Mouse (Mus musculus) hindbrain, embryonic 15.5 days (tissue): ENCODE data around the gene Wwp2. TPM values are rescaled to one million over a fixed set of nuclear protein-coding genes. Genes with fewer than 3 reads are reported as not detected.

Experiments used
- ATAC-seq: fragments of 200-750 bp; cut with Nextera tagmentation; 2 replicates; pipeline ENCODE4 v1.8.0; 2017; ENCODE audit warnings: low read depth, moderate number of reproducible peaks, moderate TSS enrichment; ENCODE audit not compliant: low FRiP score
- H3K27ac ChIP-seq: fragments of 300-500 bp; sonication (generic); replicated peaks from 2 replicates; pipeline ENCODE4 v1.5.1; 2015; ENCODE audit warnings: mild to moderate bottlenecking, inconsistent platforms
- H3K27me3 ChIP-seq: fragments of 300-500 bp; sonication (generic); 2 replicates; pipeline ENCODE4 v1.6.1; 2015; ENCODE audit warnings: control low read depth, inconsistent platforms
- H3K36me3 ChIP-seq: fragments of 300-500 bp; sonication (generic); 2 replicates; pipeline ENCODE4 v1.6.1; 2015; ENCODE audit warnings: control low read depth, inconsistent platforms
- H3K4me1 ChIP-seq: fragments of 300-500 bp; sonication (generic); replicated peaks from 2 replicates; pipeline ENCODE4 v1.6.1; 2015; ENCODE audit warnings: control low read depth, inconsistent platforms
- H3K4me2 ChIP-seq: fragments of 300-500 bp; sonication (generic); 2 replicates; pipeline ENCODE4 v1.6.1; 2015; ENCODE audit warnings: moderate library complexity, mild to moderate bottlenecking, inconsistent platforms
- H3K4me3 ChIP-seq: fragments of 300-500 bp; sonication (generic); 2 replicates; pipeline ENCODE4 v1.5.1; 2015; ENCODE audit warnings: mild to moderate bottlenecking, inconsistent platforms
- H3K9ac ChIP-seq: fragments of 300-500 bp; sonication (generic); 2 replicates; pipeline ENCODE4 v1.6.1; 2015; ENCODE audit warnings: inconsistent platforms
- H3K9me3 ChIP-seq: fragments of 300-500 bp; sonication (generic); 2 replicates; pipeline ENCODE4 v1.6.1; 2016; ENCODE audit warnings: control low read depth, inconsistent platforms
- WGBS: fragments of 180-500 bp; shearing (Covaris S2); methylation state at CpG from one replicate; pipeline ENCODE4 v1.1.7; 2015; 5-methylcytosine and 5-hydroxymethylcytosine counted together
- polyA plus RNA-seq: library from polyadenylated mRNA; unstranded; fragments of >200 nt; fragmentation: Nextera tagmentation; extraction: Ambion mirVana; gene quantifications from 2 replicates; pipeline ENCODE4 v1.2.1, GENCODE M21; 2015

Gene Wwp2
- polyA plus RNA-seq, 1 experiment from 2014 or later, result 38.4 TPM

DNA sequence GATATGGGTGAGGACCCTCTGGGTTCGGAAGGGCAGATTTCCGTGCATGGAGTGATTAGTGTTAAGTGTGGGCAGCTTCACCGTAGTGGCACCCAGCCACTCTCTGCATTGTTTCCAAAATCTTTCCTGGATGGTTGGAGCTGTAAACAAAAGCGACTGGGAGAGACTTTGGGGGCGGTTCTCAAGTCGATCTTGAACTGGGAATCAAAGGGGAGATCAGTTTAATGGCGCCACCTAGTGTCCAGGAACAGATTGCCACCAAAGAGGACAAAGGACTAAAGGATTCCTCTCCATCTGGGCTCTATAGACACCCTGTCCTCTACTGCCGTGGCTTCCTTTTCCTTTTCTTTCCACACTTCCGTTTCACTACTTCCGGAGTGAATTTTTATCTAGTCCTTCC, 140.5 kb downstream of the Wwp2 start:
- peaks cover 35% of the 10 kb centered on the region for H3K36me3 ChIP-seq
- no peaks in the 10 kb centered on the region for H3K9me3 ChIP-seq
- H3K4me3 ChIP-seq, result peak overlapping the region; percentile 1; the same call in 1 of the 2 replicates
- peak overlapping the region; percentile 4 for H3K27ac ChIP-seq
- H3K27me3 ChIP-seq, result no peaks in the 10 kb centered on the region
- H3K4me2 ChIP-seq, result peak overlapping the region; percentile 42
- H3K9ac ChIP-seq, result 0 out of 2 replicates have a peak overlapping the region, but pooled peaks have one; percentile 1
- 6% methylated on average over 10 of the region's 10 CpGs for WGBS
- ATAC-seq, result peak; percentile 88
- peaks cover 7% of the 10 kb centered on the region; the same call in 1 of the 2 replicates for H3K4me1 ChIP-seq

DNA sequence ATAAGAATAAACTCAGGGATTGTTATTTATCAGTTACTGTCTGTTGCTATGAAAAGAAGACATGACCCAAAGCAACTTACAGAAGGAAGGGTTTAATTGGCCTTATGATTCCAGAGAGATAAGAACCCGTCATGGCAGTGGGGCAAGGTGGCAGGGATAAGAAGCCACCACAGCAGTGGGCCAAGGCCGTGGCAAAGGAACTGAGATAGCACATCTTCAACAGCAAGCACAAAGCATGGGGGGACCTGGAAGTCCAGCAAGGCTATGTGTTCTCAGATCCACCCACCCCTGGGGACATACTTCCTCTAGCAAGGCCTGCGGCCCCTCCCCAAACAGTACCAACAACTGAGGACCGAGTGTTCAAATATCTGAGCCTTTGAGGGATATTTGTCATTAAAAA, 141.5 kb downstream of the Wwp2 start:
- Histone ChIP-seq H3K9ac (no peak overlapping the region), H3K36me3 (peaks cover 43% of the 10 kb centered on the region), H3K4me1 (peaks cover 7% of the 10 kb centered on the region; the same call in 1 of the 2 replicates), H3K4me2 (no peak overlapping the region), H3K27me3 (no peaks in the 10 kb centered on the region), H3K4me3 (no peak overlapping the region), H3K27ac (no peak overlapping the region), H3K9me3 (no peaks in the 10 kb centered on the region)
- WGBS, result 92% methylated on average over 4 of the region's 4 CpGs
- ATAC-seq, result no peak

DNA sequence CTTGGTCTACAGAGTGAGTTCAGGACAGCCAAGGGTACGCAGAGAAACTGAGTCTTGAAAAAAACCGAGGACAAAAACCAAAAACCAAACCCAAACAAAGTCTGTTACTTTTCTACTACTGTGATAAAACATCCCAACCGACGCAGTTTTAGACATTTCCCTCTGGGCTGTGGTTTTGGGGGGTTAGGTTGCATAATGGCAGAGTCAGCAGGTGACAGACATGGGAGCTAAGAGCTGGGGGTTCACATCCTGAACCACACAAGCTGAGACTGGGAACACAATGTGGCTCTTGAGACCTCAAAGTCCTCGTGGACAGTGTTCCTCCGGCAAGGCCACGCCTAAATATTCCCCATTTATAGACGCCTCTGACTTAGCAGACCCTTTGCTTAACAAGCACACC, 142.0 kb downstream of the Wwp2 start:
- Histone ChIP-seq H3K36me3 (peaks cover 48% of the 10 kb centered on the region), H3K4me1 (peaks cover 7% of the 10 kb centered on the region; the same call in 1 of the 2 replicates), H3K27me3 (no peaks in the 10 kb centered on the region), H3K9me3 (no peaks in the 10 kb centered on the region), H3K9ac (no peak overlapping the region), H3K27ac (no peak overlapping the region), H3K4me2 (no peak overlapping the region), H3K4me3 (no peak overlapping the region)
- ATAC-seq, result no peak
- 91% methylated on average over 8 of the region's 8 CpGs for WGBS

- Histone ChIP-seq H3K4me1 (peaks cover 7% of the 10 kb centered on the region; the same call in 1 of the 2 replicates), H3K9me3 (no peaks in the 10 kb centered on the region), H3K9ac (no peak overlapping the region), H3K27ac (no peak overlapping the region), H3K4me3 (no peak overlapping the region), H3K36me3 (peaks cover 52% of the 10 kb centered on the region), H3K27me3 (no peaks in the 10 kb centered on the region), H3K4me2 (no peak overlapping the region)
- no peak for ATAC-seq
- 88% methylated on average over 8 of the region's 8 CpGs for WGBS
Observed at GRCm38 (mm10) chr8:107578541-107578940, 142.4 kb downstream of the Wwp2 start.

- ATAC-seq, result no peak
- 95% methylated on average over 13 of the region's 13 CpGs for WGBS
- no peaks in the 10 kb centered on the region for H3K9me3 ChIP-seq
- no peak overlapping the region for H3K4me2 ChIP-seq
- peaks cover 9% of the 10 kb centered on the region for H3K4me1 ChIP-seq
- H3K27me3 ChIP-seq, result no peaks in the 10 kb centered on the region
- H3K27ac ChIP-seq, result no peak overlapping the region
- H3K4me3 ChIP-seq, result no peak overlapping the region
- H3K9ac ChIP-seq, result no peak overlapping the region
- peaks cover 69% of the 10 kb centered on the region for H3K36me3 ChIP-seq
Observed at GRCm38 (mm10) chr8:107580879-107581278, 144.7 kb downstream of the Wwp2 start.

GRCm38 (mm10) chr8:107581536-107581935, 145.4 kb downstream of the Wwp2 start:
- H3K36me3 ChIP-seq, result peaks cover 69% of the 10 kb centered on the region
- H3K4me3 ChIP-seq, result no peak overlapping the region
- H3K9ac ChIP-seq, result no peak overlapping the region
- peaks cover 12% of the 10 kb centered on the region for H3K4me1 ChIP-seq
- no peaks in the 10 kb centered on the region for H3K27me3 ChIP-seq
- over 99% methylated on average over 4 of the region's 4 CpGs for WGBS
- H3K9me3 ChIP-seq, result no peaks in the 10 kb centered on the region
- ATAC-seq, result no peak
- H3K27ac ChIP-seq, result no peak overlapping the region
- H3K4me2 ChIP-seq, result no peak overlapping the region

- Histone ChIP-seq H3K4me2 (no peak overlapping the region), H3K9ac (no peak overlapping the region), H3K27ac (no peak overlapping the region), H3K27me3 (no peaks in the 10 kb centered on the region), H3K36me3 (peaks cover 69% of the 10 kb centered on the region), H3K4me3 (no peak overlapping the region), H3K4me1 (peaks cover 14% of the 10 kb centered on the region), H3K9me3 (no peaks in the 10 kb centered on the region)
- no peak for ATAC-seq
- WGBS, result 96% methylated on average over 11 of the region's 11 CpGs
Observed at GRCm38 (mm10) chr8:107582136-107582535, 146.0 kb downstream of the Wwp2 start.

GRCm38 (mm10) chr8:107587429-107587994, 151.3 kb downstream of the Wwp2 start:
- Histone ChIP-seq H3K27me3 (no peaks in the 10 kb centered on the region), H3K4me3 (peak overlapping the region; percentile 98), H3K36me3 (peaks cover 27% of the 10 kb centered on the region), H3K4me1 (peaks cover 19% of the 10 kb centered on the region), H3K9ac (peak overlapping the region; percentile 96), H3K9me3 (no peaks in the 10 kb centered on the region), H3K4me2 (peak overlapping the region; percentile 89), H3K27ac (peak overlapping the region; percentile 93)
- under 1% methylated on average over 17 of the region's 17 CpGs for WGBS
- 0 out of 2 replicates have a peak, but pooled peaks have one; percentile 28 for ATAC-seq

DNA sequence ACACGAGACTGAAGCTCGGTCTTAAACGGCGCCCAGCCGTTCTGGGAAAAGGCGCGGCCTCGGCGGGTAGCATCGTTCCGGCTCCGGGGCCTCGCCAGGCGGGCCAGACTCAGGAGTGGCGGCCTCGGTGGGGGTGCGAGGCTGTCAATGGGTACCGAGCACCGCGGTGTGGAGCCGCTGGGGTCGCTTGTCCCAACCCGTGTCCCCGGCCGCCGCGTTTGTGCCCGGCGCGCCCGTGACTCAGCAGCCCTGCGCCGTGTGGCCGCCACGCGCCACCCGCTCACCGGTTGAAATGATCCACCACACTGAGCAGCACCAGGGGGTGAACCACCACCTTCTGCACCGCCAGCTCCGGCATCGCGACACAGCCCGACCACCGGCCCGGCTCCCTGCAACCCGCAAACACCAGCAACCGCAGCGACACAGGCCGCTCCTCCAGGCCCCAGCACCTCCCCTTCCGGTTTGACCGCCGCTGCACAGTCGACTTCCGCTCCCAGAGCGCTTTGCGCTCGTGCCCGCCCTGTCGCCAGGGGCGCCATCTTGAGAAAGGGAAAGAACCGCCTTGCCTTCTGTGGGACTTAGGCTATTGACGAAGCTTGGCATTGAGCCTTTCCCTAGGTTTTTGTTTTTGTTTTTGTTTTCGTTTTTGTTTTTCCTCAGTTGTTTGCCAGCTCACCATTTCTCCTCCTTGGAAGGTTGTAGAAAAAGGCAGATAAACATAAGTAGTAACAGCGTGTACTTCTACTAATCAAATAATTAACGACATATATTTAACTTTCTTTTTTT, 152.0 kb downstream of the Wwp2 start, which contains the start of gene Psmd7:
Psmd7 (minus strand) TSS at position 470 of the 786 bp plus-strand sequence.
- 2% methylated on average over 64 of the region's 65 CpGs for WGBS
- ATAC-seq, result peak; percentile 96

DNA sequence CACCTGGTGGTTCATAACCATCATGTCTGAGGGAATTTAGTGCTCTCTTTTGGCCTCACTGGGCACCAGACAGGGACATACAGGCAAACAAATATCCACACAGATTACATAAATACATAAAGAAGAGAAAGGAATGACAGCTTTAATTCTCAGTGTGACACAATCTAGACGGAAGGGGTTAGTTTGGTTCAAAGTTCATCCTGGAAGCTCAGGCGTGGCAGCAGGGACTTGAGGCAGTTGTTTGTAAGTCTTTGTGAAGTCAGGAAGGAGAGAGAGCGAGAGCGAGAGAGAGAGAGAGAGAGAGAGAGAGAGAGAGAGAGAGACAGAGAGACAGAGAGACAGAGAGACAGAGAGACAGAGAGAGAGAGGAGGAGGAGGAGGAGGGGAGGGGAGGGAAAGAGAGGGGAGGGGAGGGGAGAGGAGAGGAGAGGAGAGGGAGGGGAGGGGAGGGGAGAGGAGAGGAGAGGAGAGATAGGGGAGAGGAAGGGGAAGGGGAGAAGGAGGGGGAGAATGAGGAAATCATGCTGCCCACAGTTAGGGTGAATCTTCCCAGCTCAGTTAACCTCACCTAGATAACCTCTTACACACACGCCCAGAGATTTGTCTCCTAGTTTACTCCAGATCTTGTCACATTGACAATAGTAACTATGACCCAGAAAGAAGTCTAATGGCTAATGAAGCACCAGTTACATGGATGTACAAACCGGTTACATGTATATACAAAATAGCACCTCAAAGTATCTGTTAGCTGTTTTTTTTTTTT, 158.0 kb downstream of the Wwp2 start:
- Histone ChIP-seq H3K9me3 (no peaks in the 10 kb centered on the region), H3K27me3 (no peaks in the 10 kb centered on the region), H3K4me2 (no peak overlapping the region), H3K4me1 (no peaks in the 10 kb centered on the region), H3K36me3 (no peaks in the 10 kb centered on the region), H3K9ac (no peak overlapping the region), H3K27ac (no peak overlapping the region), H3K4me3 (no peak overlapping the region)
- WGBS, result 76% methylated on average over 5 of the region's 6 CpGs
- no peak for ATAC-seq

More for the DNA sequence above, 152.0 kb downstream of the Wwp2 start, which contains the start of gene Psmd7:
- Histone ChIP-seq H3K9me3 (no peaks in the 10 kb centered on the region), H3K36me3 (peaks cover 20% of the 10 kb centered on the region), H3K4me1 (peaks cover 19% of the 10 kb centered on the region), H3K4me2 (peak within 1 kb of the TSS; percentile 89), H3K27ac (peak within 1 kb of the TSS; percentile 93), H3K9ac (peak within 1 kb of the TSS; percentile 96), H3K4me3 (peak within 1 kb of the TSS; percentile 98), H3K27me3 (no peaks in the 10 kb centered on the region)

DNA sequence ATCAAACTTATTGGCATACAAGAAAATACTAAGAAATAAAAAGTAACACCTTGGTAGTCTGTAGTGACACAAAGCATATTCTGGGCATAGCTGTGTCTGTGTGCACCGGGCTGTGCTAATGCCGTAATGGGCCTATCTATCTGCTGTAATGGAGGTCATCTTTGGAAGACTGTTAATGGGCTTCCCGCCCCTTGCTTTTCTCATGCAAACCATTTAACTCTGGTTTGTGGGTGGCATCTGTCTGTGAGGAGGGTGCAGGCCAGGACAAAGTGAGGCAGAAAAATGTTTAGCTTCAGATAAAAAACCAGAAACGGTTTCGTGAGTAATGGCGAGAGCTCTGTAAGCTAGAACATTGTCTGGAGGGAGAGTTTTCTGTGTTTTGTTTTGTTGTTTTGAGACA, 158.7 kb downstream of the Wwp2 start:
- no peak overlapping the region for H3K4me3 ChIP-seq
- H3K36me3 ChIP-seq, result no peaks in the 10 kb centered on the region
- no peaks in the 10 kb centered on the region for H3K27me3 ChIP-seq
- WGBS, result 60% methylated on average over 6 of the region's 6 CpGs
- no peak for ATAC-seq
- no peak overlapping the region for H3K27ac ChIP-seq
- no peak overlapping the region for H3K4me2 ChIP-seq
- H3K9ac ChIP-seq, result no peak overlapping the region
- no peaks in the 10 kb centered on the region for H3K4me1 ChIP-seq
- H3K9me3 ChIP-seq, result no peaks in the 10 kb centered on the region

GRCm38 (mm10) chr8:107597731-107598130, 161.6 kb downstream of the Wwp2 start:
- 83% methylated on average over 1 of the region's 1 CpGs for WGBS
- Histone ChIP-seq H3K27me3 (no peaks in the 10 kb centered on the region), H3K4me1 (no peaks in the 10 kb centered on the region), H3K27ac (no peak overlapping the region), H3K9ac (no peak overlapping the region), H3K36me3 (no peaks in the 10 kb centered on the region), H3K4me3 (no peak overlapping the region), H3K4me2 (no peak overlapping the region), H3K9me3 (no peaks in the 10 kb centered on the region)
- no peak for ATAC-seq
